Mouse (Mus musculus) myocyte (in vitro differentiated cells): ENCODE measurements around the gene Ank3.

Experiments
- CEBPB ChIP-seq: IDR thresholded peaks from 2 replicates; pipeline ENCODE4 v1.6.1; 2011; ENCODE audit warnings: mild to moderate bottlenecking, moderate library complexity; ENCODE audit not compliant: poor library complexity, insufficient read depth, severe bottlenecking
- MAX ChIP-seq: IDR thresholded peaks from one replicate; pipeline ENCODE4 v1.6.1; 2011; ENCODE audit warnings: low read depth, mild to moderate bottlenecking, control low read depth
- MYOD1 ChIP-seq, 3 experiments: IDR thresholded peaks; one replicate each; pipeline ENCODE4 v1.6.1; 2011; ENCODE audit warnings: control low read depth in 2 of 3, low read depth in 2 of 3, mild to moderate bottlenecking in 2 of 3, moderate library complexity in 1 of 3; ENCODE audit not compliant: insufficient read length in 2 of 3, control insufficient read depth in 1 of 3
- MYOG ChIP-seq, 3 experiments: IDR thresholded peaks; one replicate each; pipeline ENCODE4 v1.6.1; 2011; ENCODE audit warnings: control low read depth in 2 of 3, low read depth in 2 of 3, mild to moderate bottlenecking in 2 of 3; ENCODE audit not compliant: insufficient read length in 2 of 3, control insufficient read depth in 1 of 3, insufficient read depth in 1 of 3
- POLR2A ChIP-seq: IDR thresholded peaks from one replicate; pipeline ENCODE4 v1.6.1; 2011; ENCODE audit warnings: low read depth, mild to moderate bottlenecking, control low read depth, moderate library complexity; ENCODE audit not compliant: insufficient read length
- TCF12 ChIP-seq: IDR thresholded peaks from one replicate; pipeline ENCODE4 v1.6.1; 2011; ENCODE audit warnings: mild to moderate bottlenecking, control low read depth; ENCODE audit not compliant: poor library complexity, insufficient read depth, severe bottlenecking
- USF1 ChIP-seq: IDR thresholded peaks from one replicate; pipeline ENCODE4 v1.6.1; 2011; ENCODE audit warnings: low read depth, mild to moderate bottlenecking, control low read depth, moderate library complexity

- TF ChIP-seq MYOD1 (IDR thresholded peaks at IDR 0.05; ENCODE audit: control insufficient read depth in 1 of 3, insufficient read length in 2 of 3, low read depth in 2 of 3) (no peak), TCF12 (no peak), POLR2A (no peak), CEBPB (no peak), USF1 (no peak), MYOG (IDR thresholded peaks at IDR 0.05; ENCODE audit: control insufficient read depth in 1 of 3, insufficient read depth in 1 of 3, insufficient read length in 2 of 3, low read depth in 2 of 3) (no peak), MAX (no peak)
Observed at GRCm38 (mm10) chr10:69902024-69902423, 503.5 kb downstream of the Ank3 start.
